Mouse (Mus musculus) ES-Bruce4 (cell line): ENCODE results near the gene Siah2. TPM values are rescaled to one million over a fixed set of nuclear protein-coding genes. Genes with fewer than 3 reads are reported as not detected.

Experiments used
- H3K27ac ChIP-seq: 2 replicates; pipeline ENCODE4 v1.5.1; 2012; ENCODE audit warnings: low read length, inconsistent platforms; ENCODE audit not compliant: insufficient read depth
- H3K27me3 ChIP-seq: 2 replicates; pipeline ENCODE4 v1.6.1; 2012; ENCODE audit warnings: mild to moderate bottlenecking, low read length, inconsistent platforms; ENCODE audit not compliant: control insufficient read depth, poor library complexity, insufficient read depth, severe bottlenecking
- H3K36me3 ChIP-seq: 2 replicates; pipeline ENCODE4 v1.6.1; 2012; ENCODE audit warnings: inconsistent platforms, mild to moderate bottlenecking, low read length, moderate library complexity; ENCODE audit not compliant: control insufficient read depth, poor library complexity, insufficient read depth, severe bottlenecking
- H3K4me1 ChIP-seq: one replicate; pipeline ENCODE4 v1.8.1; 2011; ENCODE audit warnings: low read length; ENCODE audit not compliant: control insufficient read depth, insufficient read depth
- H3K4me3 ChIP-seq: 2 replicates; pipeline ENCODE4 v1.5.1; 2011; ENCODE audit warnings: low read depth, mild to moderate bottlenecking, low read length
- H3K9ac ChIP-seq: 2 replicates; pipeline ENCODE4 v1.6.1; 2012; ENCODE audit warnings: low read depth, mild to moderate bottlenecking, inconsistent platforms; ENCODE audit not compliant: poor library complexity, severe bottlenecking
- H3K9me3 ChIP-seq: replicated peaks from 2 replicates; pipeline ENCODE4 v1.6.1; 2012; ENCODE audit warnings: mild to moderate bottlenecking, low read length, inconsistent platforms; ENCODE audit not compliant: control insufficient read depth, poor library complexity, insufficient read depth, severe bottlenecking
- CTCF ChIP-seq: IDR thresholded peaks from one replicate; pipeline ENCODE4 v1.8.1; 2011; ENCODE audit warnings: low read depth, low read length
- EP300 ChIP-seq: IDR thresholded peaks from 2 replicates; pipeline ENCODE4 v1.6.1; 2011; ENCODE audit warnings: low read depth, low read length; ENCODE audit not compliant: insufficient read depth
- POLR2A ChIP-seq: IDR thresholded peaks from one replicate; pipeline ENCODE4 v1.8.1; 2011; ENCODE audit warnings: low read length; ENCODE audit not compliant: insufficient read depth
- polyA plus RNA-seq: library from polyadenylated mRNA; stranded (reverse); fragments of >200 nt; gene quantifications from 2 replicates; pipeline ENCODE4 v1.2.4, GENCODE M21; 2011; ENCODE audit warnings: low read depth; ENCODE audit not compliant: missing spikeins, insufficient read depth, insufficient read length

Gene Siah2
- polyA plus RNA-seq, 1 experiment: 8.9 TPM

- Histone ChIP-seq H3K27me3 (no peaks in the 10 kb centered on the region), H3K4me1 (no peaks in the 10 kb centered on the region), H3K27ac (no peak overlapping the region), H3K9me3 (no peaks in the 10 kb centered on the region; the same call in 1 of the 2 replicates), H3K9ac (no peak overlapping the region), H3K36me3 (no peaks in the 10 kb centered on the region), H3K4me3 (no peak overlapping the region)
- no peak for TF ChIP-seq CTCF
- no peak for TF ChIP-seq EP300
- no peak for TF ChIP-seq POLR2A
Observed at GRCm38 (mm10) chr3:58653907-58654306, 38.3 kb downstream of the Siah2 start.

DNA sequence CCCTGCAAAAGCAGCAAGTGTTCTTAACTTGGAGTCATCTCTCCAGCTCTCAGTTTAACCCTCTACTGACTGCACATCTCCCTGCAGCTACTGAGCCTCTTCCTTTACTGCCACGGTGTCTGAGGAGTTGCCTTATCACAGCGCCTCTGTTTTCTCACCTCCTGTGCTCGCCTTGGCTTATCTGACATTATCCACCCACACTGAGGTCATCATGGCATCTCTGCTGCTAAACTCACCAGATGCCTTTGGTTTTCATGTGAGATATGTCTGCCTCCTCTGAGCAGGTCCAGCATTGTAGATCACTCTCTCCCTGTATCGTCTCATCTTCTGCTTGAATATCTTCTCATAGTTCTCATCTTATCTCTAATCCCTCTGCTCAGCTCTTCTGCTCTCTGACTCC is 41.9 kb downstream of the Siah2 start:
- H3K27ac ChIP-seq: no peak overlapping the region
- H3K4me1 ChIP-seq: no peaks in the 10 kb centered on the region
- H3K9me3 ChIP-seq: no peaks in the 10 kb centered on the region
- no peaks in the 10 kb centered on the region for H3K36me3 ChIP-seq
- H3K9ac ChIP-seq: no peak overlapping the region
- no peaks in the 10 kb centered on the region for H3K27me3 ChIP-seq
- no peak overlapping the region for H3K4me3 ChIP-seq
- TF ChIP-seq EP300 (no peak), POLR2A (no peak), CTCF (no peak)

DNA sequence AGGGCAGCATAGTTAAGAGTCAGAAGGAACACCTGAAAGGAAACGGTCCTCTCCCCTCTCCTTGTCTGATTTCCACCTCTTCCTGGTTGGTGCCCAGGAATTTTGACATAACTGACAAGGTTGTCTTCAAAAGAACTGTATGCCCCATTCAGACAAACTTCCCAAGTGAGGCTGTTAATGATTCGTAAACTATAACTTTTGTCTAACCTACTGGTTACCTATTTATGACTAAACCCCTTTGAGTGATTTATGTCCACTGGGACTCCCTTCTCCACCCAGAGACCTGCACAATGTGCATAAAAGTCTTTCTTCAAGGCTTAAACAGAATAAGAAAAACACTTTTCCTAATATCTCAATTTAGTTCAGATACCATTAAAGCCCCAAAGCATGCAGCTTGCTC is 45.0 kb downstream of the Siah2 start:
- no peaks in the 10 kb centered on the region for H3K27me3 ChIP-seq
- no peaks in the 10 kb centered on the region for H3K36me3 ChIP-seq
- no peak overlapping the region for H3K9ac ChIP-seq
- H3K4me1 ChIP-seq: no peaks in the 10 kb centered on the region
- H3K27ac ChIP-seq: no peak overlapping the region
- no peak for TF ChIP-seq CTCF
- TF ChIP-seq EP300: no peak
- no peak for TF ChIP-seq POLR2A
- H3K4me3 ChIP-seq: no peak overlapping the region
- H3K9me3 ChIP-seq: no peaks in the 10 kb centered on the region

DNA sequence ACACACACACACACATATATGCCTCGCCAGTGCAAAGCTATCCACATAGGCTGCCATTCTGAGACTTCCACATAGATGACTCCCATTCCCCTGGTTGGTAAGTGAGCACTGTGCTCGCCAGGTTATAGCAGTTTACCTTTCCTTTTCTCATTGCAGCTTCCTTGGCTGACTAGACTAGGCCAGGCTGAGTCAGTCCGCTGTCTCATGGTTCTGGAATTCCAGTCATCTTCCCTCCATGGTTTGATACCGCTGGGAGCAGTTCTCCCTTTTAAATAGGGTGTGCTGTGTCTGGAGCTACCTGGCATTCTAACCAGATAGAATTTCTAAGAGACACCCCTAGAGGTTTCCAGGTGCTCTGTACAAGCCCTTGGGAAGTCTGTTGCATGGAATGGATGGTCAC is 46.0 kb downstream of the Siah2 start:
- TF ChIP-seq EP300: no peak
- TF ChIP-seq POLR2A: no peak
- no peak for TF ChIP-seq CTCF
- Histone ChIP-seq H3K9ac (no peak overlapping the region), H3K4me3 (no peak overlapping the region), H3K27ac (no peak overlapping the region), H3K4me1 (no peaks in the 10 kb centered on the region), H3K9me3 (no peaks in the 10 kb centered on the region), H3K27me3 (no peaks in the 10 kb centered on the region), H3K36me3 (no peaks in the 10 kb centered on the region)

GRCm38 (mm10) chr3:58636406-58637295 is 55.5 kb downstream of the Siah2 start, which contains the start of gene Erich6:
TSS of gene Erich6 (minus strand) at chr3:58637207.
- H3K27me3 ChIP-seq: no peaks in the 10 kb centered on the region
- H3K9ac ChIP-seq: peak within 1 kb of the TSS; percentile 14
- H3K4me1 ChIP-seq: no peaks in the 10 kb centered on the region
- H3K9me3 ChIP-seq: no peaks in the 10 kb centered on the region
- no peaks in the 10 kb centered on the region for H3K36me3 ChIP-seq
- H3K27ac ChIP-seq: no peak within 1 kb of the TSS
- TF ChIP-seq CTCF: no peak
- no peak for TF ChIP-seq EP300
- TF ChIP-seq POLR2A: no peak
- peak within 1 kb of the TSS; percentile 57 for H3K4me3 ChIP-seq

DNA sequence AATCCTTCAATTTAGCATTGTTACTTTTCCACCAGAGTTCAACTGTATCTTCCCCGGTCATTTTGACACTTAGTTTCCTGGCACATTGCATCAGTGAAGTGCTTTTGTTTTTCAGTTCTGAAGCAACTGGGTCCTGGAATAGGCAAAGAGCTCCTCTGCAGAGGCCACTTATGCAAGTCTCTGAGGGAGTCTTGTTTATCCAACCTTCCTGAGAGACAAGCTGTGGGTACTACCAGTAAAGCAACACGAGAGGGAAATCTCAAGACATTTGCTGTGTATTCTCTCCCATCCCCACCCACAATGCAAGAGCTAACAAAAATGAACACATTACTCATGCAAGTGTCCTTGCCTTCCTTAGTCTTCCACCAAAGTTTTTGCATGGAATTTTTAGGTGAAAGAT is 60.5 kb downstream of the Siah2 start:
- no peaks in the 10 kb centered on the region for H3K4me1 ChIP-seq

More for the DNA sequence above, 60.5 kb downstream of the Siah2 start:
- no peaks in the 10 kb centered on the region for H3K9me3 ChIP-seq
- TF ChIP-seq EP300: no peak
- no peak for TF ChIP-seq CTCF
- TF ChIP-seq POLR2A: no peak
- H3K27me3 ChIP-seq: no peaks in the 10 kb centered on the region
- H3K36me3 ChIP-seq: no peaks in the 10 kb centered on the region
- no peak overlapping the region for H3K4me3 ChIP-seq
- H3K9ac ChIP-seq: no peak overlapping the region
- H3K27ac ChIP-seq: no peak overlapping the region
